Mouse (Mus musculus): ENCODE data around the gene Whamm. TPM values are rescaled to one million over a fixed set of nuclear protein-coding genes. Genes with fewer than 3 reads are reported as not detected.

The Whamm gene
- total RNA-seq, 2 experiments from 2014 or later = 8.1 to 9.2 TPM

- no peak for DNase-seq
- intact Hi-C loops (cut with DNase I) = no loop called here
Measured at GRCm38 (mm10) chr7:81583512-81583911, 12.4 kb downstream of the Whamm start.

- intact Hi-C loops (cut with DNase I) = no loop called here
- DNase-seq = no peak
Measured at GRCm38 (mm10) chr7:81585326-81585725, 14.3 kb downstream of the Whamm start.

DNA sequence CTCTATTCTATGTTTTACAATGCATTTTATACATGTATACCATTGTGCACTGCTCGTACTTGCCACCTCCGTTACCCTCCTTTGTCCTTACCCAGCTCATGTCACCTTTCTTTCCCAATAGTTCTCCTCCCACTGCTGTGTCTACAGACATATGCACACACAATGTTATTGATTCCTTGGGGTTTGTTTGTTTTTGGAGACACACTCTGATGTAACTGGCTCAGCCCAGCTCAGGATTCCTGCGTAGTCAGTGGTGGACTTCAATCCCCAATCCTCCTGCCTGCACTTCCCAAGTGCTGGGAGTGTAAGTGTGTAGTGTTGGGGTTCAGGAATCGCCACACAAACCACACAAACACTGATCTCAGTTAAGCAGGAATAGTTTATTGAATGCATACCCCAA lies 16.2 kb downstream of the Whamm start:
- no peak for DNase-seq
- intact Hi-C loops (cut with DNase I) = no loop called here

DNA sequence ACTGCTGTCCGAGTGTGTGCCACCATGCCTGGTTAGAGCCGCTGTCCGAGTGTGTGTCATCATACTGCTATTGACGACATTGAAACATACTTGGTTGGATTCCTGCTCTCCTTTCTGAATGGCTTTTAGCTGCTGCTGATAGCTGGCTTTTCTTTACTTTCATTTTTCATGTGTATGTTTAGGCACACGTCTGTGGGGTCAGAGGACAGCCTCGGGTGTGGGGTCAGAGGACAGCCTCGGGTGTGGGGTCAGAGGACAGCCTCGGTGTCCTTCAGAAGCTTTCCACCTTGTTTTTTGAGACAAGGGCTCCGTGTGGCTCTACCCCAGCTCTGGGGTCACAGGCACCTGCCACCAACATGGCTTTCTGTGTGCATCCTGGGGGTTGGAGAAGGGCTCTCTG lies 21.6 kb downstream of the Whamm start:
- DNase-seq = no peak
- intact Hi-C loops (cut with DNase I) = no loop called here

- DNase-seq = no peak
- intact Hi-C loops (cut with DNase I) = no loop called here
Measured at GRCm38 (mm10) chr7:81593387-81593786, 22.3 kb downstream of the Whamm start.

- intact Hi-C loops (cut with DNase I) = no loop called here
Measured at GRCm38 (mm10) chr7:81595056-81595455, 24.0 kb downstream of the Whamm start.

DNA sequence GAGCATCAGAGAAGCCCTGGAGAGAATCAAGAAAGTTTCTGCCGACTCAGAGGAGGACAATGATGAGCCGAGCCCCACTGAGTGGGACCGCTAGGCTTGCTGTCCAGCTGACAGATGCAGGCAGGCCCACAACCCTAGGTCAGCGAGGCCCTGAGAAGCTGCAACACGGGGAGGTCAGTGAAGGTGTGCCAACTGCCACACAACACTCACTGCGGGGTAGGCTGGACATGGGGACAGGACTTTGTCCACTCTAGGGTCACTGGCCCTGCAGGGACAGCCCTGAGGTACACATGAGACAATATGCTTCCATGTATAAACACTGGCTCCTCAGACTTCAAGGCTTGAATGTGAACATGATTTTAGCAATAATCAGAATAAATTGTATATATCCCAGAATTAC lies 25.0 kb downstream of the Whamm start:
- no peak for DNase-seq
- intact Hi-C loops (cut with DNase I) = no loop called here

More at GRCm38 (mm10) chr7:81595056-81595455, 24.0 kb downstream of the Whamm start:
- DNase-seq = no peak

DNA sequence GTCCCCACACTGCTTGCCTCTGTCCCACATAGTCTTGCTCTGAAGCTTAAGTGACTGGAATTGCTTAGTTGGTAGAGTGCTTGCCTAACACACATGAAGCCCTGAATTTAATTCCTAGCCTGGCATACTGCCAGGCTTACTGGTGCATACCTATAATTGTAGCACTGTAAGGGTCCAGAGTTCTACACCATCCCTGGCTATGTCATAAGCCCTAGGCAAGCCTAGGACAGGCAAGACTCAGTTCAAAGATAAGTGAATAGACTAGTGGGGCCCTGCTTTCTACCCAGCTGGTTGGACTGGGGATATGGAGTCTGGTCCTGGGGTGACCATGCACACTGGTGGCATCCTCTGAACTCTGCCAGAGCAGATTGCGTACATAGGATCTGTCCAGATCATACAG lies 26.6 kb downstream of the Whamm start:
- intact Hi-C loops (cut with DNase I) = no loop called here
- DNase-seq = no peak

DNA sequence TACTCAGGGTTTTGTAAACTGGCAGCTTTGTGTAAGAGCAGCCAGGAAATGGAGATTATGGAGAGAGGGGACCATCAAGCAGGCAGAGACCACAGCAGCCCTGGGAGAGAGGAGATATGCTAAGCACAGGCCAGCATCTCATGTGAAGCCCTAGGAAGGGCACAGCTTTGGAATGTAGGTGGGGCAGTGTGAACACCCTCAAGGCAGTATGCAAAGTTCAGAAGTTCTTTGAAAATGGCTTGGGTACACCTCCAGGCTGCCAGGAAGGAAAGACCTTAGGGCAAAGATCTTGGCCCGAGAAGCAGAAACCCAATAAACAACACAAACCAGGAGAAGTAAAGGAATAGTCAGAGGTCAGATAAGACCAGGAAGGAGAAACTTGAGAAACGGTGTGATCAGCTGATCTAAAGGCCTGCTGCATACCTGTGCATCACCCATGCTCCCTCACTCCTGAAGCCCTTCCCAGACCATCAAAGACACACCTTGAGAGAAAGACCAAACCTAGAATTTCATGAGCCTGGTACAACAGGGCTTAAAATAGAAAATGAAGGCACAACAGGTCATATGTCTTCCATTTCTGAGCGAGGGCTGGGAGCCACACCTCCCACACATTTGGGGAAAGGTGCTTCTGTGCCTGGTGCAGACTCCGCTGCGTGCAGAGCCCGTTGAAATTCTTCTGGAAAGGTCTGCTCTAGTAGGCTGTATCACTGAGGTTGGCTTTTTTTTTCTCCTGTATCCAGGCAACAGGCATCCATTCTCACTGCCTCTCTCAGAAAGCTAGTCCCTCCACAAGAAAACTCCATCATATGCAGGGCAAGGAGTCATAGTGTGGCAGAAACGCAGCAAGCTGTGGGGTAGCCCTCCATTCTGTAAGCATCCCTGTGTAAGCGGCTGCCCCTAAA lies 28.6 kb downstream of the Whamm start:
- no peak for DNase-seq
- intact Hi-C loops (cut with DNase I) = no loop called here

GRCm38 (mm10) chr7:81604991-81605390 lies 33.9 kb downstream of the Whamm start:
- DNase-seq = no peak
- intact Hi-C loops (cut with DNase I) = loop anchor here (5.0 kb wide), 1 partner anchor 137 kb away; no protein-coding TSS in a partner anchor

GRCm38 (mm10) chr7:81605489-81605888 lies 34.4 kb downstream of the Whamm start:
- intact Hi-C loops (cut with DNase I) = loop anchor here (5.0 kb wide), 1 partner anchor 137 kb away; no protein-coding TSS in a partner anchor
- DNase-seq = no peak

GRCm38 (mm10) chr7:81606452-81606851 lies 35.4 kb downstream of the Whamm start:
- no peak for DNase-seq
- intact Hi-C loops (cut with DNase I) = loop anchor here (5.0 kb wide), 1 partner anchor 136 kb away; no protein-coding TSS in a partner anchor

- intact Hi-C loops (cut with DNase I) = no loop called here
- peak; percentile 30 to 35 for DNase-seq
Measured at GRCm38 (mm10) chr7:81610125-81610524, 39.1 kb downstream of the Whamm start.

- intact Hi-C loops (cut with DNase I) = no loop called here
- DNase-seq = no peak
Measured at GRCm38 (mm10) chr7:81612856-81613635, 42.0 kb downstream of the Whamm start.

DNA sequence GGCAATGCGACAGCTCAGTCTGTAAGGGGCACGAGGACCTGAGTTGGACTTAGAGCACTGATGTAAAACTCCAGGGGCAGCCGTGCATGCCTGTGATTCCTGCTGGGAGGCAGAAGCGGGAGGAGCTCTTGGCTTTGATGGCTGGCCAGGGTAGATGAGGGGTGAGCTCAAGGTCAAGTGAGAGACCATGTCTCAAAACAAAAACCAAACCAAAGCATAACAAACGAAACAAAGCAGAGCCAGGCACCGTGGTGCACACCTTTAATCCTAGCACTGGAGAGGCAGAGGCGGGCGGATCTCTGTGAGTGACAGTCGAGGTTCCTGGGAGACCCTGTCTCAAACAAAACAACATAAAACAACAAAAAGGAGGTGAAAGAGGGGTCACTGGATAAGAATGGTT lies 44.0 kb downstream of the Whamm start:
- intact Hi-C loops (cut with DNase I) = no loop called here
- DNase-seq = no peak

GRCm38 (mm10) chr7:81622793-81623192 lies 51.7 kb downstream of the Whamm start:
- DNase-seq = peak; percentile 18 to 21
- intact Hi-C loops (cut with DNase I) = no loop called here

DNA sequence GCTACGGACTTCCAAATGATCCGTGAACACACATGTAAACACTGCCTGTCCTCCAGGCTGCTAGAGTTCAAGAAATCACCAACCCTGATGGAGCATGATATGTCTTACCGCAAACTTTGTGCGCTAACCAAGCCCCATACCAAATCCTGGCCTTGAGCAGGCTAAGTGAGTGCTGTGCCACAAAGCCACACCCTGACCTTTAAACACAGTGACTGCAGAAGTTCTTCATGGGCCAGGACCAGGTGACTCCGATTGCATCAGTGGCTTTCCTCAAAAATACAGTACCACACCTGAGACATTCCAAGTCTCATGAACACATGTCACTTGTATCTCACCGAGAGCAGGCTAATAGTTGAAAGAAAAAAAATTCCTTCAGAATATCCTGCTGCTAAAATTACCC lies 52.7 kb downstream of the Whamm start:
- intact Hi-C loops (cut with DNase I) = no loop called here
- no peak for DNase-seq

DNA sequence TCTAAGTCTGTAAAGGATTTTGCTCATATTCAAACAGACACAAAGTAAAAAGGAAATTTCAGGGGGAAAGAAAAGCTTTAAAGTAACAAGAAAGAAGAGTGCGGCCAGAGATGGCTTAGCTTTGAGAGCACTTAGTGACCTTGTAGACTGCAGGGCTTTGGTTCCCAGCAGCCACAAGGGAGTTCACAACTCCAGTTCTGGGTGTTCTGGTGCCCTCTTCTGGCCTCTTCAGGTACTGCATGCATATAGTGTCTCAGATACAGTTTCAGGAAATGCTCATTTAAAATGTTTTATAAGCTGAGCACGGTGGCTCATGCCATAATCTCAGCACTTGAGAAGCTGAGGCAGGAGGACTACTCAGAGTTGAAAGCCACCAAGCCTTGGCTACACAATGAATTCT lies 55.4 kb downstream of the Whamm start:
- intact Hi-C loops (cut with DNase I) = no loop called here
- no peak for DNase-seq

DNA sequence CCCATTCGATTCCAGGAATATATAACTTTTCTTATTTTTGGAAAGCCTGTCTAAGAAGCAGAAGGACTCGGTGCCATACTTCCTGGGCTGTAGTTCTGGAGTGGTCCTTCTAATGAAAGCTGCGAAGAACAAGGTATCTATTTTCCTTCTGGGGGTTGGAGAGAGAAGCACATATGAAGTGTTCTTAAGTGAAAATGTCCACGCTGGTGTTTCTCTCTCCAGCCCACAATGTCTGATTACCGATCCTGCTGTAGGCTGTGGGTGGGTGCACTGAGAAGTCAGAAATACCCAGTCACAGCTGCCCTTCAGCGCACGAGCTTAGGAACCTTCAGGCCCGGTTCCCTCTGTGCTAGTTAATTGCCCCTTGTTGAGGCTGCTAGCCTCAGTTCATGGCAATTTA lies 60.2 kb downstream of the Whamm start:
- intact Hi-C loops (cut with DNase I) = loop anchor here (5.0 kb wide), 1 partner anchor 106 kb away; no protein-coding TSS in a partner anchor
- no peak for DNase-seq

DNA sequence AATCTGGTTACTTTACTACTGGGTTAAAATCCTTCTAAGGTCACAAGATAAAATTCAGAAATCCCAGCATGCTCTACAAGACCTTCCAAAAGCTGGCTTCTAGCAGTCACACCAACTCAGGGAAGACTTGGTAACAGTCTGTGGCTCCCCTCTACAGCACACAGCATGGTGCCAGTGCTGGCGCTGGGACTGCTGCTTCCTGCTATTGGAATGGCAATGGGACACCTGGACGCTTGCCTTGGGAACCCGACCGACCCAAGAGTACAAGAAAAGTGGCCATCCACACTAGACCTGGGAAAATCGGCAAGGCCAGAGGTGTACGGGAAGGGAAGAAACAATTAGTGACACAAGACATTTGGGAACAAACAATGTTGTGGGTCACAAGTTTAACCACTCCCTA lies 61.5 kb downstream of the Whamm start:
- no peak for DNase-seq
- intact Hi-C loops (cut with DNase I) = loop anchor here (5.0 kb wide), 1 partner anchor 105 kb away; no protein-coding TSS in a partner anchor

- intact Hi-C loops (cut with DNase I) = no loop called here
- peak; percentile 43 to 58 for DNase-seq
Measured at GRCm38 (mm10) chr7:81641101-81641500, 70.0 kb downstream of the Whamm start.
